In genomic region chr13:73732742-73733700, GRCm38 (mm10) we compare ENCODE assay signal across 8 mouse cellular contexts. TPM values are rescaled to one million over a fixed set of nuclear protein-coding genes. Genes with fewer than 3 reads are reported as not detected.
DNase-seq lines count a peak whose midpoint lies in the region; ATAC-seq and TF ChIP-seq lines count a peak whose summit lies in the region.

TSS of gene Slc12a7 (plus strand) at chr13:73733094.

- H3K27me3 ChIP-seq in embryonic facial prominence, embryonic 15.5 days: peaks cover 9% of the 10 kb centered on the region; the same call in 1 of the 2 replicates
- H3K27me3 ChIP-seq in hindbrain, embryonic 11.5 days (ENCODE audit: control insufficient read depth, insufficient read depth, low read length): peaks cover 8% of the 10 kb centered on the region
- H3K27me3 ChIP-seq in liver, embryonic 13.5 days: peaks cover 43% of the 10 kb centered on the region
- H3K27me3 ChIP-seq in neural tube, embryonic 13.5 days: peaks cover 19% of the 10 kb centered on the region

- ATAC-seq in embryonic facial prominence, embryonic 15.5 days (ENCODE audit: insufficient number of reproducible peaks, low FRiP score, low TSS enrichment, low read depth): peak; percentile 21; the same call in 1 of the 2 replicates
- peak; percentile 61 for ATAC-seq in hindbrain, embryonic 11.5 days (ENCODE audit: low FRiP score)
- no peak for ATAC-seq in liver, embryonic 13.5 days (ENCODE audit: low read depth)
- ATAC-seq in neural tube, embryonic 13.5 days (ENCODE audit: low read depth): peak; percentile 55; the same call in 1 of the 2 replicates

- TF ChIP-seq CTCF in layer of hippocampus, adult 2 months (conservative IDR thresholded peaks at IDR 0.05): no peak

- WGBS in embryonic facial prominence, embryonic 15.5 days: 6% methylated on average over 48 of the region's 48 CpGs
- 4% methylated on average over 48 of the region's 48 CpGs for WGBS in hindbrain, embryonic 11.5 days
- 4% methylated on average over 48 of the region's 48 CpGs for WGBS in liver, embryonic 13.5 days (ENCODE audit: insufficient replicate concordance)
- 3% methylated on average over 46 of the region's 48 CpGs for WGBS in neural tube, embryonic 13.5 days

- no peaks in the 10 kb centered on the region for H3K36me3 ChIP-seq in embryonic facial prominence, embryonic 15.5 days
- H3K36me3 ChIP-seq in hindbrain, embryonic 11.5 days (ENCODE audit: control insufficient read depth, insufficient read depth, low read length): no peaks in the 10 kb centered on the region
- H3K36me3 ChIP-seq in liver, embryonic 13.5 days: no peaks in the 10 kb centered on the region
- H3K36me3 ChIP-seq in neural tube, embryonic 13.5 days: no peaks in the 10 kb centered on the region

- peak within 1 kb of the TSS; percentile 75 for H3K4me2 ChIP-seq in embryonic facial prominence, embryonic 15.5 days (replicated peaks)
- H3K4me2 ChIP-seq in hindbrain, embryonic 11.5 days (replicated peaks; ENCODE audit: low read depth, low read length): peak within 1 kb of the TSS; percentile 45
- peak within 1 kb of the TSS; percentile 57 for H3K4me2 ChIP-seq in liver, embryonic 13.5 days
- peak within 1 kb of the TSS; percentile 65 for H3K4me2 ChIP-seq in neural tube, embryonic 13.5 days

- H3K27ac ChIP-seq in embryonic facial prominence, embryonic 15.5 days (replicated peaks): no peak within 1 kb of the TSS
- H3K27ac ChIP-seq in hindbrain, embryonic 11.5 days (ENCODE audit: low read depth, low read length): no peak within 1 kb of the TSS
- no peak within 1 kb of the TSS for H3K27ac ChIP-seq in liver, embryonic 13.5 days
- H3K27ac ChIP-seq in neural tube, embryonic 13.5 days (replicated peaks): no peak within 1 kb of the TSS
- H3K27ac ChIP-seq in layer of hippocampus, adult 2 months: no peak within 1 kb of the TSS

- no peaks in the 10 kb centered on the region for H3K9me3 ChIP-seq in embryonic facial prominence, embryonic 15.5 days (replicated peaks)
- H3K9me3 ChIP-seq in hindbrain, embryonic 11.5 days (ENCODE audit: control insufficient read depth, low read length): no peaks in the 10 kb centered on the region
- no peaks in the 10 kb centered on the region for H3K9me3 ChIP-seq in liver, embryonic 13.5 days (replicated peaks)
- H3K9me3 ChIP-seq in neural tube, embryonic 13.5 days: no peaks in the 10 kb centered on the region

- no peak within 1 kb of the TSS for H3K9ac ChIP-seq in embryonic facial prominence, embryonic 15.5 days
- H3K9ac ChIP-seq in hindbrain, embryonic 11.5 days (ENCODE audit: low read depth, low read length): peak within 1 kb of the TSS; percentile 42
- H3K9ac ChIP-seq in liver, embryonic 13.5 days: no peak within 1 kb of the TSS
- peak within 1 kb of the TSS; percentile 59 for H3K9ac ChIP-seq in neural tube, embryonic 13.5 days

- peak within 1 kb of the TSS; percentile 38 for H3K4me3 ChIP-seq in embryonic facial prominence, embryonic 15.5 days (replicated peaks)
- peak within 1 kb of the TSS; percentile 30 for H3K4me3 ChIP-seq in hindbrain, embryonic 11.5 days (ENCODE audit: low read depth, low read length)
- peak within 1 kb of the TSS; percentile 41 for H3K4me3 ChIP-seq in liver, embryonic 13.5 days (replicated peaks)
- H3K4me3 ChIP-seq in neural tube, embryonic 13.5 days: peak within 1 kb of the TSS; percentile 40
- H3K4me3 ChIP-seq in layer of hippocampus, adult 2 months: no peak within 1 kb of the TSS

- peak; percentile 29 for DNase-seq in ovary, postnatal 36 days (ENCODE audit: low spot score)
- no peak for DNase-seq in ovary, postnatal 14 days (ENCODE audit: low spot score)
- peak; percentile 55 for DNase-seq in hindbrain, embryonic 11.5 days (ENCODE audit: low spot score)
- DNase-seq in liver, embryonic 13.5 days: no peak
- DNase-seq in layer of hippocampus, adult 2 months (ENCODE audit: low spot score in 2 of 2): no peak
- no peak for DNase-seq in frontal cortex, postnatal 14 days (ENCODE audit: low spot score in 2 of 2)

- H3K4me1 ChIP-seq in embryonic facial prominence, embryonic 15.5 days: peaks cover 9% of the 10 kb centered on the region; the same call in 1 of the 2 replicates
- peaks cover 3% of the 10 kb centered on the region; the same call in 1 of the 2 replicates for H3K4me1 ChIP-seq in hindbrain, embryonic 11.5 days (replicated peaks; ENCODE audit: control insufficient read depth, insufficient read depth, low read length)
- peaks cover 3% of the 10 kb centered on the region; the same call in 1 of the 2 replicates for H3K4me1 ChIP-seq in liver, embryonic 13.5 days (replicated peaks)
- peaks cover 11% of the 10 kb centered on the region for H3K4me1 ChIP-seq in neural tube, embryonic 13.5 days (replicated peaks)

RNA-seq across cellular contexts. Expression of gene Slc12a7, which starts in this region (rescaled TPM):
- 14.4 and 18.4 TPM in 2 replicates for polyA plus RNA-seq in embryonic facial prominence, embryonic 15.5 days (2015; fragmentation: Nextera tagmentation; extraction: Ambion mirVana)
- 34.2 and 34.8 TPM in 2 replicates for polyA plus RNA-seq in hindbrain, embryonic 11.5 days (2014; fragmentation: Nextera tagmentation; extraction: Ambion mirVana)
- polyA plus RNA-seq in liver, embryonic 13.5 days (2015; fragmentation: Nextera tagmentation; extraction: Ambion mirVana): 6.9 and 9.2 TPM in 2 replicates
- polyA plus RNA-seq in neural tube, embryonic 13.5 days (2015; fragmentation: Nextera tagmentation; extraction: Ambion mirVana): 13.4 and 13.6 TPM in 2 replicates
- 1 to 10 TPM; 7.0 to 8.7 TPM for total RNA-seq in layer of hippocampus, adult 2 months (2021)

Comparison
In these comparisons a context has a peak if more than half of its experiments do, and no peak if none do; other contexts are left out.
1. DNase-seq: peak in ovary, postnatal 36 days (single experiment) and hindbrain, embryonic 11.5 days (single experiment); none in ovary, postnatal 14 days (single experiment), liver, embryonic 13.5 days (single experiment), layer of hippocampus, adult 2 months (0 of 2) and frontal cortex, postnatal 14 days (0 of 2).
2. H3K9ac ChIP-seq: peak in hindbrain, embryonic 11.5 days (single experiment) and neural tube, embryonic 13.5 days (single experiment); none in embryonic facial prominence, embryonic 15.5 days (single experiment) and liver, embryonic 13.5 days (single experiment).
3. Peak in every context shown above with its lines, with median percentiles within 50 percentile points of each other: H3K4me2 ChIP-seq.